Mouse (Mus musculus) limb, embryonic 15.5 days (tissue): ENCODE measurements around the gene Reck. TPM values are rescaled to one million over a fixed set of nuclear protein-coding genes. Genes with fewer than 3 reads are reported as not detected.

ENCODE experiments used
- ATAC-seq: fragments of 200-750 bp; cut with Nextera tagmentation; 2 replicates; pipeline ENCODE4 v1.8.0; 2017; ENCODE audit warnings: low read depth, moderate TSS enrichment; ENCODE audit not compliant: insufficient number of reproducible peaks, low FRiP score, low TSS enrichment
- H3K27ac ChIP-seq: fragments of 300-500 bp; sonication (generic); 2 replicates; pipeline ENCODE4 v1.5.1; 2015; ENCODE audit warnings: moderate library complexity, mild to moderate bottlenecking, inconsistent platforms
- H3K27me3 ChIP-seq: fragments of 300-500 bp; sonication (generic); 2 replicates; pipeline ENCODE4 v1.6.1; 2015; ENCODE audit warnings: inconsistent platforms
- H3K36me3 ChIP-seq: fragments of 300-500 bp; sonication (generic); 2 replicates; pipeline ENCODE4 v1.6.1; 2015; ENCODE audit warnings: inconsistent platforms
- H3K4me1 ChIP-seq: fragments of 300-500 bp; sonication (generic); 2 replicates; pipeline ENCODE4 v1.6.1; 2015; ENCODE audit warnings: inconsistent platforms
- H3K4me2 ChIP-seq: fragments of 300-500 bp; sonication (generic); 2 replicates; pipeline ENCODE4 v1.6.1; 2015; ENCODE audit warnings: mild to moderate bottlenecking, inconsistent platforms
- H3K4me3 ChIP-seq: fragments of 300-500 bp; sonication (generic); 2 replicates; pipeline ENCODE4 v1.5.1; 2015; ENCODE audit warnings: mild to moderate bottlenecking, inconsistent platforms
- H3K9ac ChIP-seq: fragments of 300-500 bp; sonication (generic); 2 replicates; pipeline ENCODE4 v1.6.1; 2015; ENCODE audit warnings: inconsistent platforms
- H3K9me3 ChIP-seq: fragments of 300-500 bp; sonication (generic); 2 replicates; pipeline ENCODE4 v1.6.1; 2016; ENCODE audit warnings: inconsistent platforms
- WGBS: fragments of 180-500 bp; shearing (Covaris S2); methylation state at CpG from one replicate; pipeline ENCODE4 v1.1.7; 2015; 5-methylcytosine and 5-hydroxymethylcytosine counted together
- polyA plus RNA-seq: library from polyadenylated mRNA; unstranded; fragments of >200 nt; fragmentation: Nextera tagmentation; extraction: Ambion mirVana; gene quantifications from 2 replicates; pipeline ENCODE4 v1.2.1, GENCODE M21; 2015

Reck gene
- polyA plus RNA-seq, 1 experiment from 2014 or later, result 37.9 TPM

GRCm38 (mm10) chr4:43869821-43870220, 5.5 kb upstream of the Reck start:
- 82% methylated on average over 10 of the region's 10 CpGs for WGBS
- H3K9me3 ChIP-seq, result no peaks in the 10 kb centered on the region
- no peak for ATAC-seq
- no peak overlapping the region for H3K4me2 ChIP-seq
- H3K4me3 ChIP-seq, result no peak overlapping the region
- no peak overlapping the region for H3K27ac ChIP-seq
- H3K36me3 ChIP-seq, result no peaks in the 10 kb centered on the region
- peaks cover 2% of the 10 kb centered on the region; the same call in 1 of the 2 replicates for H3K4me1 ChIP-seq
- H3K9ac ChIP-seq, result no peak overlapping the region
- no peaks in the 10 kb centered on the region for H3K27me3 ChIP-seq

DNA sequence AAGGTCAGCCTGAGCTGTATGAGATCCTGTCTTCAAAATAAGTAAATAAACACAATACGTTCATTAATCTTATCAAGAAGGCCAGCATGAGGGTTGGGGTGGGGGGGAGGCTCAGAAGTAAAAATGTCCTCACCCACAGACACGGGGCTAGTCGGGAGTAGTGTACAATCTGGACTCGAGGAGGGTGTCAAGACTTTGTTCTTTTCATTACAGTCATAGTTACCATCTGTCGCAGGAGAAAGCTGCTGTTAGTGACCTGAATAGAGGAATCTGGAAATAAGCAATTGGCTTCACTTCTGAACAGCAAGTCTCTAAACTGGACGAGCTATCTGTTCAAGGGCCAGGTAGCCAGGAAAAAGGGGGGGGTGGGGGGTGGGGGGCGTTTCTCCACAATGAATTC, 829 bp upstream of the Reck start:
- peak overlapping the region; percentile 93 for H3K4me3 ChIP-seq
- H3K4me1 ChIP-seq, result peaks cover 19% of the 10 kb centered on the region
- H3K4me2 ChIP-seq, result peak overlapping the region; percentile 83
- no peak overlapping the region for H3K9ac ChIP-seq
- H3K27ac ChIP-seq, result no peak overlapping the region
- H3K9me3 ChIP-seq, result no peaks in the 10 kb centered on the region
- no peaks in the 10 kb centered on the region for H3K36me3 ChIP-seq
- no peaks in the 10 kb centered on the region for H3K27me3 ChIP-seq
- 46% methylated on average over 7 of the region's 7 CpGs for WGBS
- ATAC-seq, result no peak

DNA sequence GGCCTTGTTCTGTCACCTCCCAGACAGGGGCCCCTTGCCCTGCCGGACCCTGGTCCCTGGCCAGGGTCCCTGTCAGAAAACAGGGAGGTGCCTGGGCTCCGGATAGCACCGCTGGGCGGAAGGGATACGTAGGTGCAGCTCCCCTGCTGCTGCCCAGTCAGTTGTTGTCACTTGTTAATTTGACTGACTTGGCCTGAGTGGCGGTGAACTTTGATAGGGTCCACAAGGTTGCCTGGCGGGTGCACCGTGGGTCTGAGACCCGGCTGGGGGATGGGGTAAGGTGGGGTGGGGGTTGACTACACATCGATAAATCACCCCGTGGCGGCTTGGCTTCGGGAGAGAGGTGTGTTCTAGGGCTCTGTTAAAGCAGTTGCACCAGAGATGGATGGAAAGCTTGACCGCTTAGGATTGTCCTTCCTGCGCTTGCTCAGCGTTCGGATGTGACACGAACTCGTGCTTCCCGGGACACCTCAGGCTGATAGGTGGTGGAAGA, 635 bp downstream of the Reck start:
- no peaks in the 10 kb centered on the region for H3K36me3 ChIP-seq
- H3K9ac ChIP-seq, result peak overlapping the region; percentile 67
- ATAC-seq, result peak; percentile 49; the same call in 1 of the 2 replicates
- H3K27ac ChIP-seq, result peak overlapping the region; percentile 69
- peak overlapping the region; percentile 93 for H3K4me3 ChIP-seq
- H3K4me1 ChIP-seq, result peaks cover 19% of the 10 kb centered on the region
- H3K4me2 ChIP-seq, result peak overlapping the region; percentile 83
- H3K9me3 ChIP-seq, result no peaks in the 10 kb centered on the region
- under 1% methylated on average over 20 of the region's 20 CpGs for WGBS
- no peaks in the 10 kb centered on the region for H3K27me3 ChIP-seq

DNA sequence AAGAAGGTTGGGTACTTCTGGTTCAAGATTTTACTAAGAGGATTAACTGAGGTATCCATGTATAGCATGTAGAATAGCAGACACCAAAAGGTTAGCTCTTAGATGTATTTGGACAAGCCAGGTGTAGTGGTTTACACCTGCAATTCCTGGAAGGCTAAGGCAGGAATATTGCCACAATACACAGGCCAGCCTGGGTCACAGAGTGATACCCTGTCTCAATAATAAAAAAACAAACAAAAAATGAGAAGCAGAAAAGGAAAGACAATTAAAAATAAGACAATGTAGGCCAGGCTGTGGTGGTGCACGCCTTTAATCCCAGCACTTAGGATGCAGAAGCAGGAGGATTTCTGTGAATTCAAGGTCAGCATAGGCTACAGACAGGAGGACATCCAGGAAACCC, 1.9 kb downstream of the Reck start:
- 92% methylated on average over 1 of the region's 1 CpGs for WGBS
- ATAC-seq, result no peak
- H3K27ac ChIP-seq, result no peak overlapping the region
- no peaks in the 10 kb centered on the region for H3K27me3 ChIP-seq
- H3K4me2 ChIP-seq, result no peak overlapping the region
- H3K9me3 ChIP-seq, result no peaks in the 10 kb centered on the region
- H3K4me1 ChIP-seq, result peaks cover 19% of the 10 kb centered on the region
- no peak overlapping the region for H3K9ac ChIP-seq
- no peak overlapping the region for H3K4me3 ChIP-seq
- H3K36me3 ChIP-seq, result no peaks in the 10 kb centered on the region

DNA sequence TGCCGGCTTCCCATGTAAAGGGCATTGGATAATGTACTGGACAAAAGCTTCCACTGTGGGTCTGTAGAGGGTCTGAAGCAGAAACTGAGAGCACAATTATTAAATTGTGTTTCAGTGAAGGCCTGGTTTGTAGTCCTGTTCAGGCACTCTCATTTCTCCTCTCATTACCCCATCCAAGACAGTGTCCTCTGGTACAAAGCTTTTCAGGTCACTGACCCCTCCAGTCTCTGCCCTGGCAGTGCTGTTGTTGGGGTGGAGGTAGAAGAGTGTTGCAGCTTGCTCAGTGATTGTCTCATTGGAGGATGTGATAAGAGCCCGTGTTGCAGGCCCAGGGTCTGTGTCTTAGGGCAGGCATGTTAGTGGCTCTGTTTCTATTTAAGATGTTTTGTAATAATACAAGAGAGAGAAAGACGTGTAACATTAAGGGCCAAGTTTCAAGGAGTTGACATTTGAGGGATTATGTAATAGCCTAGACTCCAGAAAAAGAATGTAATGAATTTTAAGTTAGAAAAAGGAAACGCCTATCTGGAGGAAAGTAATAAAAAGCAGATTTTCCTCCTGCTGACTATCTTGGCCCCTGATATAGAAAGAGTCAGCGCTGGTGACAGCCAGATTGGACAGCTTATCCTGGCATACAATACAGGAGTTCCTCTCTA, 2.9 kb downstream of the Reck start:
- H3K27me3 ChIP-seq, result no peaks in the 10 kb centered on the region
- ATAC-seq, result no peak
- H3K4me3 ChIP-seq, result no peak overlapping the region
- peak overlapping the region; percentile 71; the same call in 1 of the 2 replicates for H3K27ac ChIP-seq
- no peaks in the 10 kb centered on the region for H3K36me3 ChIP-seq
- H3K4me1 ChIP-seq, result peaks cover 19% of the 10 kb centered on the region
- H3K9ac ChIP-seq, result no peak overlapping the region
- H3K4me2 ChIP-seq, result no peak overlapping the region
- no peaks in the 10 kb centered on the region for H3K9me3 ChIP-seq
- WGBS, result 31% methylated on average over 5 of the region's 5 CpGs

GRCm38 (mm10) chr4:43879566-43879965, 4.2 kb downstream of the Reck start:
- Histone ChIP-seq H3K27me3 (no peaks in the 10 kb centered on the region), H3K4me1 (peaks cover 27% of the 10 kb centered on the region), H3K4me3 (no peak overlapping the region), H3K27ac (no peak overlapping the region), H3K9ac (no peak overlapping the region), H3K36me3 (no peaks in the 10 kb centered on the region), H3K9me3 (no peaks in the 10 kb centered on the region), H3K4me2 (no peak overlapping the region)
- ATAC-seq, result no peak
- 73% methylated on average over 6 of the region's 6 CpGs for WGBS

GRCm38 (mm10) chr4:43884196-43884595, 8.9 kb downstream of the Reck start:
- Histone ChIP-seq H3K4me3 (no peak overlapping the region), H3K36me3 (no peaks in the 10 kb centered on the region), H3K9me3 (no peaks in the 10 kb centered on the region), H3K4me2 (no peak overlapping the region), H3K27me3 (no peaks in the 10 kb centered on the region), H3K4me1 (peaks cover 12% of the 10 kb centered on the region; the same call in 1 of the 2 replicates), H3K9ac (no peak overlapping the region), H3K27ac (no peak overlapping the region)
- 25% methylated on average over 4 of the region's 4 CpGs for WGBS
- no peak for ATAC-seq

DNA sequence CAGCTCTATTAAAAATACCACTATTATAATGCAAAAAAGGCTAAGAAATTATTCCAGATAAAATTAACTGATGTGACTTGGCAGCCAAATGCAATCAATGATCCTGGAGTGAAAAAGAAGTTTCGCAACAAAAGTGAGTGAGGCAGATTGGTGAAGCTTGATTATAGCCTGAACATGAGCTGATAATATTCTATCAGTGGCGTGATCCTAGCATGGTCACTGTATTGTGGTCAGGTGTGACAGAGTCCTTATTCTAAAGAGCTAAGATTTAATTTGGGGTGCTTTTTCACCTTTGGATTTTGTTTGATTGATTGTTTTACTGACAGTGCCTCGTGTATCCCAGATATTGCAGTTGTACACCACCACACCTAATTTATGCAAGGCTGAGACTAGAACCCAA, 15.9 kb downstream of the Reck start:
- Histone ChIP-seq H3K4me1 (no peaks in the 10 kb centered on the region), H3K4me3 (no peak overlapping the region), H3K9ac (no peak overlapping the region), H3K27ac (no peak overlapping the region), H3K9me3 (no peaks in the 10 kb centered on the region), H3K27me3 (no peaks in the 10 kb centered on the region), H3K36me3 (peaks cover 7% of the 10 kb centered on the region; the same call in 1 of the 2 replicates), H3K4me2 (no peak overlapping the region)
- no peak for ATAC-seq
- WGBS, result 87% methylated on average over 3 of the region's 3 CpGs

DNA sequence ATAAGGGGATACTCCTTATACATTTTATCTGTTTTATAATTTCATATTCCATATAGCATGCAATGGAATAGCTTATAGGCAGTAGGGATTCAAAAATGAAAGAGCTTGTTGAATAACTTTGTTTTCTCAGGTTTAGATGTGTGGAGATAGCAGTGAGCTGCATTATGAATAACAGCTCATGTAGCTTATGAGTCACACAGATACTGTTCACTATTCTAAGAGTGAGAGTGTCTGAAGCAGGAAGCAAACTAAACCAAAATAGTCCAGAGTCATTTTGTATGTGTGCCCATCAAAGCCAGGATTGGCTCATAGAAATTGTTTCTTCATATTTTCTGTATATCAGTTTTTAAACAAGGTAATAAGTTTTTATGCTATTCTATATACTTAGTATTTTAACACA, 21.9 kb downstream of the Reck start:
- no peak overlapping the region for H3K9ac ChIP-seq
- H3K4me3 ChIP-seq, result no peak overlapping the region
- H3K4me2 ChIP-seq, result no peak overlapping the region
- no peak for ATAC-seq
- no peak overlapping the region for H3K27ac ChIP-seq
- H3K27me3 ChIP-seq, result no peaks in the 10 kb centered on the region
- peaks cover 4% of the 10 kb centered on the region; the same call in 1 of the 2 replicates for H3K4me1 ChIP-seq
- H3K36me3 ChIP-seq, result peaks cover 30% of the 10 kb centered on the region
- no peaks in the 10 kb centered on the region for H3K9me3 ChIP-seq

DNA sequence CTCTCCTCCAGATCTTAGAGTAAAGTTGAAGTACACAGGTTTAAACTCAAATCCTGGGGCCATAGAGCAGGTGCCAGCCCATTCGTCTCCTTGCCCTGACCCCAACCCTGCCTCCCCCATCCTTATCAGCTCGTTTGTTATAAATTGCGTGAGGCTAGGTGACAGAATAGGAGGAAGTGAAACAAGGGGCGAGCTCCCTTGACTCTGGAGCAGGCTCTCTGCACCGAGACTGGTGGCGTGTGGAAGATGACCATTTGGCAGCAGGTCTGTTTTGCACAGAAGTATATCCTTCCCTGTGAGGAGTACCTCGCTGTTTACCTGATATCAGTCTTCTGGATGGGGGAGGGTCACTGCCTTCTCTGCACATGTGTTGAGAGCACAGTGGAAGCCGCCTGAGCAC, 23.9 kb downstream of the Reck start:
- Histone ChIP-seq H3K4me2 (no peak overlapping the region), H3K9me3 (no peaks in the 10 kb centered on the region), H3K4me1 (peaks cover 4% of the 10 kb centered on the region; the same call in 1 of the 2 replicates), H3K36me3 (peaks cover 38% of the 10 kb centered on the region), H3K27me3 (no peaks in the 10 kb centered on the region), H3K4me3 (no peak overlapping the region), H3K9ac (no peak overlapping the region), H3K27ac (no peak overlapping the region)
- ATAC-seq, result no peak
- 61% methylated on average over 8 of the region's 8 CpGs for WGBS

GRCm38 (mm10) chr4:43903690-43904089, 28.4 kb downstream of the Reck start:
- WGBS, result 70% methylated on average over 7 of the region's 7 CpGs
- Histone ChIP-seq H3K9ac (no peak overlapping the region), H3K27me3 (no peaks in the 10 kb centered on the region), H3K4me2 (no peak overlapping the region), H3K4me1 (peaks cover 9% of the 10 kb centered on the region; the same call in 1 of the 2 replicates), H3K27ac (no peak overlapping the region), H3K9me3 (no peaks in the 10 kb centered on the region), H3K4me3 (no peak overlapping the region), H3K36me3 (peaks cover 22% of the 10 kb centered on the region)
- no peak for ATAC-seq

- H3K27ac ChIP-seq, result no peak overlapping the region
- H3K4me1 ChIP-seq, result 0 out of 2 replicates have a peak, but pooled peaks cover 5% of the 10 kb centered on the region
- 16% methylated on average over 6 of the region's 6 CpGs for WGBS
- no peak overlapping the region for H3K4me3 ChIP-seq
- ATAC-seq, result no peak
- no peak overlapping the region for H3K4me2 ChIP-seq
- H3K9me3 ChIP-seq, result no peaks in the 10 kb centered on the region
- H3K27me3 ChIP-seq, result no peaks in the 10 kb centered on the region
- H3K9ac ChIP-seq, result no peak overlapping the region
- peaks cover 25% of the 10 kb centered on the region for H3K36me3 ChIP-seq
These were observed 31.1 kb downstream of the Reck start for GRCm38 (mm10) chr4:43906443-43906842.
